Mouse (Mus musculus) small intestine, adult 10 weeks (tissue): Measurements from ENCODE around the gene Olfr811. TPM values are rescaled to one million over a fixed set of nuclear protein-coding genes. Genes with fewer than 3 reads are reported as not detected.

Experiments
- polyA plus RNA-seq: library from polyadenylated mRNA; stranded (reverse); fragments of 350-450 nt; fragmentation: Illumina TruSeq; extraction: RNeasy Lipid Tissue Mini Kit (QIAGEN cat#74804); gene quantifications from one replicate; pipeline ENCODE4 v1.2.3, GENCODE M21; 2014; ENCODE audit warnings: low replicate concordance

Olfr811 gene
- polyA plus RNA-seq, result not detected

GRCm38 (mm10) chr10:129804296-129804695 is at the start of gene Olfr811:
Gene Olfr811 (minus strand): TSS chr10:129804396.

GRCm38 (mm10) chr10:129845994-129846393 is 41.8 kb upstream of the Olfr811 start, which contains the start of gene Olfr812:
Gene Olfr812 (minus strand): TSS chr10:129846094.

GRCm38 (mm10) chr10:129794817-129795216 is 9.4 kb downstream of the Olfr811 start, which contains the start of gene Olfr810:
Gene Olfr810 (minus strand): TSS chr10:129794917.

GRCm38 (mm10) chr10:129774338-129774737 is 29.9 kb downstream of the Olfr811 start, which contains the start of gene Olfr809:
Gene Olfr809 (plus strand): TSS chr10:129774638.

GRCm38 (mm10) chr10:129765182-129765581 is 39.0 kb downstream of the Olfr811 start, which contains the start of gene Olfr808:
Gene Olfr808 (plus strand): TSS chr10:129765482.

GRCm38 (mm10) chr10:129757693-129758092 is 46.5 kb downstream of the Olfr811 start, which contains the start of gene Olfr807:
Gene Olfr807 (minus strand): TSS chr10:129757793.

Other genes with a start within 250 kb of the Olfr811 start
- gene Olfr794, start 236.7 kb downstream of the Olfr811 start, polyA plus RNA-seq, result not detected
- gene Olfr796, start 191.8 kb downstream of the Olfr811 start, polyA plus RNA-seq, result not detected
- gene Olfr798, start 176.5 kb downstream of the Olfr811 start, polyA plus RNA-seq, result not detected
- gene Olfr799, start 166.9 kb downstream of the Olfr811 start, polyA plus RNA-seq, result not detected
- not detected for gene Olfr800, start 146.7 kb downstream of the Olfr811 start, polyA plus RNA-seq
- not detected for gene Olfr801, start 130.5 kb downstream of the Olfr811 start, polyA plus RNA-seq
- gene Olfr802, start 116.2 kb downstream of the Olfr811 start, polyA plus RNA-seq, result not detected
- gene Olfr803, start 110.1 kb downstream of the Olfr811 start, polyA plus RNA-seq, result not detected
- gene Olfr804, start 101.2 kb downstream of the Olfr811 start, polyA plus RNA-seq, result not detected
- not detected for gene Olfr805, start 75.0 kb downstream of the Olfr811 start, polyA plus RNA-seq
- gene Olfr806, start 62.5 kb downstream of the Olfr811 start, polyA plus RNA-seq, result not detected
- gene Olfr807, start 46.6 kb downstream of the Olfr811 start, polyA plus RNA-seq, result not detected
- gene Olfr808, start 38.9 kb downstream of the Olfr811 start, polyA plus RNA-seq, result not detected
- gene Olfr809, start 29.8 kb downstream of the Olfr811 start, polyA plus RNA-seq, result not detected
- not detected for gene Olfr810, start 9.5 kb downstream of the Olfr811 start, polyA plus RNA-seq
- not detected for gene Olfr812, start 41.7 kb upstream of the Olfr811 start, polyA plus RNA-seq
- not detected for gene Olfr813, start 51.0 kb upstream of the Olfr811 start, polyA plus RNA-seq
- not detected for gene Olfr814, start 75.5 kb upstream of the Olfr811 start, polyA plus RNA-seq
- gene Olfr815, start 101.5 kb upstream of the Olfr811 start, polyA plus RNA-seq, result not detected
- gene Olfr816, start 111.2 kb upstream of the Olfr811 start, polyA plus RNA-seq, result not detected
- not detected for gene Olfr818, start 144.7 kb upstream of the Olfr811 start, polyA plus RNA-seq
- not detected for gene Olfr819, start 162.9 kb upstream of the Olfr811 start, polyA plus RNA-seq
- not detected for gene Olfr247, start 171.7 kb upstream of the Olfr811 start, polyA plus RNA-seq
- gene Gm10310, start 180.7 kb upstream of the Olfr811 start, polyA plus RNA-seq, result not detected
- not detected for gene Olfr820, start 208.2 kb upstream of the Olfr811 start, polyA plus RNA-seq
- not detected for gene Olfr821, start 226.0 kb upstream of the Olfr811 start, polyA plus RNA-seq